Mouse (Mus musculus) megakaryocyte, embryonic 14.5 days (primary cell): ENCODE data around the gene Fam213b. TPM values are rescaled to one million over a fixed set of nuclear protein-coding genes. Genes with fewer than 3 reads are reported as not detected.

Source experiments
- H3K27me3 ChIP-seq: replicated peaks from 2 replicates; pipeline ENCODE3; 2012; ENCODE audit warnings: inconsistent platforms
- H3K36me3 ChIP-seq: replicated peaks from 2 replicates; pipeline ENCODE3; 2012; ENCODE audit warnings: low read length, inconsistent platforms, mixed read lengths
- H3K4me1 ChIP-seq: 2 replicates; pipeline ENCODE4 v1.6.1; 2012; ENCODE audit warnings: inconsistent platforms
- H3K4me3 ChIP-seq: replicated peaks from 2 replicates; pipeline ENCODE3; 2012; ENCODE audit warnings: moderate library complexity, mild to moderate bottlenecking, inconsistent platforms
- H3K9me3 ChIP-seq: 2 replicates; pipeline ENCODE4 v1.6.1; 2012; ENCODE audit warnings: inconsistent platforms
- FLI1 ChIP-seq: IDR thresholded peaks from 2 replicates; pipeline ENCODE4 v1.6.1; 2012; ENCODE audit warnings: low read length, inconsistent platforms, mixed read lengths
- GATA1 ChIP-seq: IDR thresholded peaks from 3 replicates; pipeline ENCODE4 v1.6.1; 2012; ENCODE audit warnings: mixed read lengths, low read length, inconsistent platforms, borderline replicate concordance
- polyA plus RNA-seq: library from polyadenylated mRNA; stranded (reverse); fragments of >175 nt; gene quantifications from 2 replicates; pipeline ENCODE4 v1.2.3, GENCODE M21; 2012; ENCODE audit warnings: low replicate concordance; ENCODE audit not compliant: insufficient read depth

Gene Fam213b
- polyA plus RNA-seq, 1 experiment: 13.1 TPM

DNA sequence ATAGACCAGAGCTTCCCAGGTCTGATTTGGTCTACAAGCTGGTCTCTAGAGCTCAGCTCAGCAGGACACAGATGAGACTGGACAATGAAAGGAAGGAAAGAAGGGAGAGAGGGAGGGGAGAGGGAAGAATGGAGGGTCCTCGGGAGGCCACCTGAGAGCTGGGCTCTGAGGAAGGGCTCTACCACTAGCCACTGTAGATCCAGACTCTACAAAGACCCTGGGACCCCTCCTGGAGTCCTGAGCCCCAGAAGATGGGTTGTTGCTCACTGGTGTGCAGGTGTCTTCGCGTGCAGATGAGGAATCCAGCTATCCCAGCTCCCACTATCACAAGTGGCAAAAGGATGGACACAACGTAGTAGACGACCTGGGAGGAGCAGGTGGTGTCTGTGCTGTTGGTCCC, 24.0 kb upstream of the Fam213b start:
- peaks cover 27% of the 10 kb centered on the region for H3K4me1 ChIP-seq
- no peak overlapping the region for H3K4me3 ChIP-seq

DNA sequence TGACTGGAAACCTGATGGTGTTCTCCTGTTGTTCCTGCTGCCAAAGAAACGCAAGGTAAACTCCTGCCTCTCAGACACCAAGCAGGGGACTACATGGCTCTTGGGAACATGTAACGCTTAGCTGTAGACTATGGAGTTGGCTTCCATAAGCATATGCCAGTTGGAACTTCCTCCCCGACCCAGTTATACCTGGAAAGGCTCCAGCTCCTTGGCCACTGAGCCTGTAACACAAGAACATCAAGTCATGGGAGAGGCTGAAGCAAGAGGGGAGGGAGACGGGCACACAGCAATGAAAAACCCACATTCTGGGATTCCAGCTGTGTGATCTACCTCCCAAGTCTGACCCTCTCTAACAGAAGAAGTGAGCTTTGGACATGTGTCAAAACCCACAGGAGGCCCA, 23.4 kb upstream of the Fam213b start:
- peaks cover 13% of the 10 kb centered on the region for H3K9me3 ChIP-seq
- H3K27me3 ChIP-seq: peaks cover 2% of the 10 kb centered on the region
- no peak overlapping the region for H3K4me3 ChIP-seq
- H3K4me1 ChIP-seq: peaks cover 20% of the 10 kb centered on the region
- peaks cover 61% of the 10 kb centered on the region for H3K36me3 ChIP-seq
- no peak for TF ChIP-seq GATA1
- TF ChIP-seq FLI1: no peak

More for the DNA sequence above, 24.0 kb upstream of the Fam213b start:
- Histone ChIP-seq H3K9me3 (peaks cover 13% of the 10 kb centered on the region), H3K27me3 (peaks cover 2% of the 10 kb centered on the region), H3K36me3 (peaks cover 55% of the 10 kb centered on the region)
- TF ChIP-seq GATA1 (no peak), FLI1 (no peak)

DNA sequence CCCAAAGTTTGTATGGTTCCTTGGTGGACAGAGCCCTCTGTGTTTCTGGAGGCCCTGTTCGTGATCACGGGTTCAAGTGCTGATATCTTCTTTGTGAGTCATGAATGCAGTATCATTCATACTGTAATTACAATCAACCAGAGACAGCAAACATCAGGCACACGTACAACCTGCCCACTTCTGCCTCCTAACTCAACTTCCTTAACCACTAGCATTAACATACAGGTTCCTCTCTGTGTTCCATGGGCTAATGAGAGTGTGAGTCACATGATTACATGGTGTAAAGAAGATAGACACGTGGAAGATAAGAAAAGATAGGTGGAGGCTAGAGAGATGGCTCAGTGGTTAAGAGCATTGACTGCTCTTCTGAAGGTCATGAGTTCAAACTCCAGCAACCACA, 17.7 kb upstream of the Fam213b start:
- H3K36me3 ChIP-seq: peaks cover 19% of the 10 kb centered on the region

DNA sequence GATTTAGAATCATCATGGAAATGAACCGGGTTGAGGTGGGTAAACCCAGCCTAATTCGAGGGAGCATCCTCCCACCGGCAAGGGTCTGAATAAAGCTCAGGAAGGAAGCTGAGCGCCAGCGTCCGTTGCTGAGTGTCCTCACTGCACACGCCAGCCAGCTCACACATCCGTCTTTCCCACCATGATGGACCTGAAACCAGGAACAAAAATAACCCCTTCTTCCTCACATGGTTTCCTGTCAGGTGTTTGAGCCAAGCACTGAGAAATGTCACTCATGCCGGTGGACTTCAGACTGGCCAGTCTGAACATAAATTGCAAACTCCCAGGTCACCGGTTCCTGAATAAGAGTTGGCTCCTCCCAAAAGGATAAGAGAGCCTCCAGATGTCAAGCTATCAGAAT, 16.4 kb upstream of the Fam213b start:
- no peak for TF ChIP-seq FLI1
- no peak for TF ChIP-seq GATA1
- Histone ChIP-seq H3K27me3 (peaks cover 11% of the 10 kb centered on the region), H3K4me3 (no peak overlapping the region), H3K36me3 (peaks cover 16% of the 10 kb centered on the region), H3K9me3 (no peaks in the 10 kb centered on the region; the same call in 1 of the 2 replicates), H3K4me1 (peaks cover 30% of the 10 kb centered on the region)

More for the DNA sequence above, 17.7 kb upstream of the Fam213b start:
- TF ChIP-seq FLI1: no peak
- TF ChIP-seq GATA1: no peak
- Histone ChIP-seq H3K4me3 (no peak overlapping the region), H3K9me3 (no peaks in the 10 kb centered on the region; the same call in 1 of the 2 replicates), H3K4me1 (peaks cover 16% of the 10 kb centered on the region), H3K27me3 (peaks cover 11% of the 10 kb centered on the region)

DNA sequence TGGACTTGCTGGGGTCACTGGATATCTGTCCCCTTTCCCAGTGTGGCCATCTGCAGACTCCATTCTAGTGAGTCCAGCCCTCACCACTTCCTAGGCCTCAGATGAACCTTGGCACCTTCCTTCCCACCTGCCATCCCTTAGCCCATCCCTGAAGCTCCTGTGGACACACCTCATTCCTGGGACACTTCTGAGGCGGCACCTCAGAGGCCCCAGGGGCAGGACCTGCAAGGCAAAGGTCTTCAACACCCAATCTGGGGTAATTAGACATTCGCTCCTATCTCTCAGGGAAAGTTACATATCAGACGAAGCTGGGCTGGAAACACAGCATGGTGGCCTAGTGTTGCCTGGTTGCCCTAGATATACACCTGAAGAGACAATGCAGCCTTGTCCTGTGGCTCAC, 15.8 kb upstream of the Fam213b start:
- H3K4me3 ChIP-seq: no peak overlapping the region
- TF ChIP-seq FLI1 (no peak), GATA1 (no peak)
- no peaks in the 10 kb centered on the region; the same call in 1 of the 2 replicates for H3K9me3 ChIP-seq
- peaks cover 11% of the 10 kb centered on the region for H3K27me3 ChIP-seq
- peaks cover 31% of the 10 kb centered on the region for H3K4me1 ChIP-seq
- peaks cover 16% of the 10 kb centered on the region for H3K36me3 ChIP-seq

DNA sequence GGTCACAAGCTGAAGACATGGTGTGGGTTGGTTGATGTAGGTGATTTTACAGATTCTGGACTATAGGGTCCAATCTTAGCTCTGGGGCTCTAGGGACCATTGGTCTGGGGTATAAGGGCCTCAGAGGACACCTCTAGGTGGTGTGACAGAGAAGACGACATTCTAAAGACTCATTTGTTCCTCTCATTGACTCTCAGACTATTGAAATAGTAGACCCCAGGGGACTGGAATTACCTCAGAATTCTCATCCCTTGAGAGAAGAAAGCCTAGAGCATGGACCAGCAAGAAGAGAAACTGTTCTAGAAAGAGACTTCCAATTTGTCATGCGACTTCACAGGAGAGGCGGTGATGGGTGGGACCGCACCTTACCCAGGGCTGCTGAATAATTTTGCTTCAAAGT, 15.3 kb upstream of the Fam213b start:
- H3K9me3 ChIP-seq: no peaks in the 10 kb centered on the region; the same call in 1 of the 2 replicates
- H3K4me1 ChIP-seq: peaks cover 31% of the 10 kb centered on the region
- no peak overlapping the region for H3K4me3 ChIP-seq
- peaks cover 11% of the 10 kb centered on the region for H3K27me3 ChIP-seq
- H3K36me3 ChIP-seq: peaks cover 16% of the 10 kb centered on the region
- TF ChIP-seq GATA1: no peak
- TF ChIP-seq FLI1: no peak

DNA sequence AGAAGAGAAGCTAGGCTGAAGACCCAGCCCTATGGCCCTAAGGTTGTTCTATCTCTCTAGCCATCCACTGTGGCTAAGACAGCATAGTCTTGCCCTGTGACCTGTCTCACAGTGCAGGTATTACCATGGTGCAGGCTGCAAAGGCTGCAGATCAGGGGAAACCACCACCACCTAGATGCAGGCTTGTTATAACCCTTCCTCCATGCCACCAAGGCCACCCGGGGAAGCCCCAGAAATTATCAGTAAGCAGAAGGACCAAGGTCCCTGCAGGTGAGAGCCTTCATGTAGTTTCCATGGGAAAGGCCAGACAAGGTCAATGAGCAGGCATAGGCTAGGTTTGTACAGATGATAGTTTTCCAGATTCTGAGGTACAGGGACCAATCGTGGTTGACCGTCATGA, 14.9 kb upstream of the Fam213b start:
- Histone ChIP-seq H3K4me1 (peaks cover 32% of the 10 kb centered on the region), H3K9me3 (no peaks in the 10 kb centered on the region; the same call in 1 of the 2 replicates), H3K27me3 (peaks cover 11% of the 10 kb centered on the region), H3K4me3 (no peak overlapping the region), H3K36me3 (peaks cover 16% of the 10 kb centered on the region)
- TF ChIP-seq GATA1 (no peak), FLI1 (no peak)

DNA sequence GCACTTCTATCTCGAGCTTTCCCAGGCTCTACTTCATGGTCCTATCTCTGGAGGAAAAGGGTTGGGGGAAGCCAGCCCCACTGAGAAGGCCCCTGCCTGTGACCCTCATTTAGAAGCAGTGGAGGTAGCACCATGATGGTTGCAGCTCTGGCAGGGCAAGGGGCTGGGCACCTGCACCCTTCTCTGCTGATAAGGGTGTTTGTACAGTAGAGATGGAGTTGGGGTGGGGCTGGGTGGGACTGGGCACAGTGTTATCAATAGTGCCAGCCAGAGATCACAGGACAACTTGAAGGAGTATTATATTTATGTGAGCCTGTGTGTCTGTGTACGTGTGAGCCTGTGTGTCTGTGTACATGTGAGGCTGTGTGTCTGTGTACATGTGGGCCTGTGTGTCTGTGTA, 12.7 kb upstream of the Fam213b start:
- Histone ChIP-seq H3K4me3 (no peak overlapping the region), H3K27me3 (peaks cover 11% of the 10 kb centered on the region), H3K36me3 (peaks cover 1% of the 10 kb centered on the region), H3K4me1 (peaks cover 44% of the 10 kb centered on the region), H3K9me3 (no peaks in the 10 kb centered on the region)
- TF ChIP-seq GATA1: no peak
- TF ChIP-seq FLI1: no peak

DNA sequence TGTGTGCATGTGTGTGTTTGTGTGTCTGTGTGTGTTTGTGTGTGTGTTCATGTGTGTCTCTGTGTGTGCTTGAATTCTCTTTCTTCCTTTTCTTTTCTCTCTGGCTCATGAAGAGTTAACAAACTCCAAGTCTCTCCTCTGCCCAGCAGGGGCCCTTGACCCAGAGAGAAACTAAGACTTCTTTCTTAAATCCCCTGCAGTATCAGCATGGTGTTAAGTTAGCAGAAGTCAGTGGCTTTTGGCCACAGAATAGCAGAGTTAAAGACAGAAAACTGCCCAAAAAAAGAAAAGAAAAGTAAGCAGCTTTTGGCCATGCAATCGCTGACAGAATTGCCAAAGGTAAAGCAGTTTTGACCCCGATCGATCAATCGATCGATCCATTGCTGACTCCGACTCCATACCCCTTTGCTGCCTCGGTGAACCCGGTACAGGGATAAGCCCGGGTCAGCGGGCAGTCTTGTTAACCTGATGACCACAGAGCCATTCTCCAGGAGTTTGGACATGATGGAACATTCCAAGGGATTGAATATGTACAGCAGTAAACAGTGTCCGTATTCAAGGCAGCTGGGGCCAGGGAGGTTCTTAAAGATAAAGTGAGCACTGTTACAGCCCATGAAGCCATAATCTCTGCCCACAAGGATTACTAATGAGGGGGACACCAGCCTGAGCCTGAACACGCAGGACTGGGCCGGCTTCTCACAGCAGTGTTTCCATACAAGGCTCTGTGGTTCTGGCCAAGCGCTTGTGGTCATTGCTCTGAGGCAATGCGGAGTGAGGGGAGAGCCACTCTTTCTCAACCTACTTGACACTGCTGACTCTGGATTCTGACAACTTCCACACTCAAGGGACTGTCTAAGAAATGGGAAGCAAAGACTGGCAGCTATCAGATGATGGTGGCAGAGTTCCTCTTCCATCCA, 11.9 kb upstream of the Fam213b start:
- TF ChIP-seq GATA1: no peak
- no peak for TF ChIP-seq FLI1
- Histone ChIP-seq H3K36me3 (no peaks in the 10 kb centered on the region), H3K4me1 (peaks cover 44% of the 10 kb centered on the region), H3K27me3 (peaks cover 11% of the 10 kb centered on the region), H3K4me3 (peak overlapping the region; percentile 48), H3K9me3 (no peaks in the 10 kb centered on the region)

DNA sequence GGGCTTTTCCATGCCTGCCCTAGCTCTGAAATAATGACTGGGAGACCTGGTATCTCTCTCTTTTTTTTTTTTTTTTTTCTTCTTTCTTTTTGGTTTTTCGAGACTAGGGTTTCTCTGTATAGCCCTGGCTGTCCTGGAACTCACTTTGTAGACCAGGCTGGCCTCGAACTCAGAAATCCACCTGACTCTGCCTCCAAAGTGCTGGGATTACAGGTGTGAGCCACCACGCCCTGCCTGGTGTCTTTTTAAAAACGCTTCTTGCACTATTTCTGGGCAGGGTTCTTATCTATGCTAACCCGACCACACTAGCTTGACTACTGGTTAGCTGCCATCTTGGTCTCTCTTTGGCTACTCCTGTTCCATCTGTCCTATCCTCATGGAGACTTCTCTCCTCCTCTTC, 9.6 kb upstream of the Fam213b start:
- no peaks in the 10 kb centered on the region for H3K9me3 ChIP-seq
- TF ChIP-seq FLI1 (no peak), GATA1 (no peak)
- no peaks in the 10 kb centered on the region for H3K36me3 ChIP-seq
- H3K4me1 ChIP-seq: peaks cover 50% of the 10 kb centered on the region
- no peak overlapping the region for H3K4me3 ChIP-seq
- peaks cover 3% of the 10 kb centered on the region for H3K27me3 ChIP-seq
